Mouse (Mus musculus): ENCODE data around the gene Lims1. TPM values are rescaled to one million over a fixed set of nuclear protein-coding genes. Genes with fewer than 3 reads are reported as not detected.

The Lims1 gene
- total RNA-seq, 2 experiments from 2014 or later = 37.5 to 41.0 TPM

DNA sequence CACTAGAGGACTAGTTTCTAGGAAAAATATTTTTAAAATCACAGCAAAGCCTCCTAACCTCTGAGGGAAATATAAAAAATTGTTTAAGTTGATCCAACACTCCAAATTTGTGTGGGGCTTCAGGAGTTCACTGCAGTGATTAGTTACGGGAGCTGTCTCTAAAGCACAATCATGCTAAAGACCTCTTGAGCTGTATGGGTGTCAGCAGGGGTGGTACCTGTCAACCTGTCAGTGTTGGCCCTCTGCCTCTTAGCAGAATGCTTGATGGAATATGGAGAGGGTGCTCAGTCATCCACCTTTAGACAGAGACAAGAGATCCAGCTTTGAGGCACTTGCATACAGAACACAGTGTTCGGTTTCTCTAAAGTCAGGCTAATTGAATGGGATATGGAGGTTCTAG lies 60.5 kb downstream of the Lims1 start:
- no peak for DNase-seq

DNA sequence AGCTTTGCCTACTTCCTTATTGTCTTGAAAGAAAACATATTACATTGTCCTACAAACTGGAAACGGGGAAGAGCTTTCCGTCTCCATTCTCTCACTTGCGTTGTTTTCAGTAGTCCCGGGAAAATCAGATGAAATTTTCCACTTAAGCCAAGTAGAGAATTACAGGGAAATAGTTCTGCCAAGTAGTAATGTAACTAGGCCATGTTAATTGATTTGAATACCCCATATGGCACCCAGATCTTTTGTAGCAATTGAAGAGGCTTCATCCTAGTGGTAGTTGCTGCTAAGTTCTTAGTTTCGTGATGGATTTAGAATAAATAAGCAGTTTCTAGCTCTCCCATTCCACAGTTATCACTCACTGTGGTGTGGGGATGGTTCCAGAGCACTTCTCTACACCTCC lies 62.4 kb downstream of the Lims1 start:
- no peak for DNase-seq

DNA sequence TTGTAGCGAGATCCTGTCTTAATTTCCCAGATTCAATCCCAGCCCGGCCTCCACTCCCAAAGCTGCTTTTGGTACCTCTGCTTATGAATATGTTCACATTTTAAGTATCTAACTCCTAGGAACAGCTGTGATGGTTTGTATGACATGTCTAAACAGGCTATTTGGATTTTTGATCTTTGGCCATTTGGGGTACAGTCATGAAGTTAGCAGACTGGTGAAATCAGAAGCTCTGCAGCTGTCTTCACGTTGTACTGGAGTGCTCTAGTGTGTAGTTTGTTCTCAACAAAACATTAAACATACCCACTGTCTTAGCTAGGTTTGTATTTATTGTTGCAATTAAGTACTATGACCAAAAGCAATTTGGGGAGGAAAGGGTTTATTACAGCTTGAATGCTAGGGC lies 63.7 kb downstream of the Lims1 start:
- no peak for DNase-seq

DNA sequence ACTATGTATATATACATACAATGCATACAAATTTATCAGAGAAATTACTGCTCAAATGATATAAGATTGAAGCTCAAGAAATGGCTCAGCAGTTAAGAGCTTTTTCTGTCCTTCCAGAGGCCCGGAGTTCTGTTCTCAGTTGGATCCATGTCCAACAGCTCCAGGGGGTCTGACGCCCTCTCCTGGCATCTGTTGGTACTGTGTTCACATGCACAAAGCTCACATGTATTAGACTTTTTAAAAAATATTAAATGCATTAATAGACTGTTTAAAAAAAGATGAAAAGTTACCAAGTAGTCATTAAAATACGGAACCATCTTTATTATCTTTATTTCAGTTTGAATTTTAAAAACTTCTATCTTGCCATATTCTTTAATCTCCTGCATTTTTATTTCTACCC lies 65.4 kb downstream of the Lims1 start:
- no peak for DNase-seq

- DNase-seq = no peak
These were observed 65.9 kb downstream of the Lims1 start for GRCm38 (mm10) chr10:58389151-58389550.

DNA sequence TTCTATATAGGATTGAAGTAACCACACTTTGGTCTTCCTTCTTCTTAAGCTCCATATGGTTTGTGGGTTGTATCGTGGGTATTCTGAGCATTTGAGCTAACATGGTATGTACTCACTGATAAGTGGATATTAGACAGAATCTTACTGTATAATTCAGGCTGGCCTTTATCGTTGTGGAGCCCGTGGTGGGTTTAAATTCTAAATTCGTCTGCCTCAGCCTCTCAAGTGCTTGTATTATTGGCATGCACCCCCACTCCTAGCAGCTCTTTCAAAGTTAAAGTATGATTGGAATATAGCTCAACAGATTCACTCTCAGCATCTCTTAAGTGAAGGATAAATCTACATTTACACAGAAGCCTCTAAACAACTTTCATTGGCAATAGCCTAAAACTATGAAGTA lies 69.2 kb downstream of the Lims1 start:
- no peak for DNase-seq

GRCm38 (mm10) chr10:58393026-58394014 lies 70.1 kb downstream of the Lims1 start:
- DNase-seq = no peak

DNA sequence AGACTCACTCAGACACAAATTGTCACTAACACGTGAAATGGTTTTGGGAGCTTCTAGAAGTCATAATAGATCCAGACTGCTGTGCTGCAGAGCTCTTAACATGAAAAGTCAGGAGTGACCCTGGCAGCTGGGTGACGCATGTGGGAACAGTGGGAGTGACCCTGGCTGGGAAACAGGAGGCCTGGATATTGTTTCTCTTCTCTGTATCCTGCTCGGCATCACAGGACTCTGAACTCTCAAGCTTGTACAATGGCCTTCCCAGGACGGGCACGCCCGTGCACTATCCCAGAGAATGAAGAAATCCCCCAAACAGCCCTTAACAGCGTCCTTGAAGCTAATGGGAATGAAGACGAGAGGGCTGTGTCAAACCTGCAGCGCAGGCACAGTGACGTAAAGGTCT lies 70.9 kb downstream of the Lims1 start:
- peak; percentile 59 for DNase-seq

- no peak for DNase-seq
These were observed 72.0 kb downstream of the Lims1 start for GRCm38 (mm10) chr10:58395315-58395714.

DNA sequence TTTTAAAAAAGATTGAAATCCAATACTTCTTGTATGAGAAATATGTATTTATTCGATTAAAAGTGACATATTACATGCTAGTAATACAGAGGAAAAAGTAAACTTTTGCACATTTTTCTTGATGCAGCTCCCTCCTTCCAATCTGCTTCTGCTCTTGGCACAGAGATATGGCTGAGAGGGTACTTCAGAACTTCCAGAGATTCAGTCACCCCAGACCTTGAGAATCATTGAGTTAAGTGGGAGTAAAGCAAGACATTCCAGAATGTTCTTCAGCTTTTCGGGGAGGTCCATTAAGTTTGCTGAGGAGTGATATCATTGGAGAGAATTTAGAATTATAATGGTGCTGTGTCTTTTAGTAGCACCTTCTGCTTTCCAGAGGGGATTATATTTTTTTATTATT lies 72.5 kb downstream of the Lims1 start:
- no peak for DNase-seq

- DNase-seq = peak; percentile 49
These were observed 73.3 kb downstream of the Lims1 start for GRCm38 (mm10) chr10:58396600-58396999.

DNA sequence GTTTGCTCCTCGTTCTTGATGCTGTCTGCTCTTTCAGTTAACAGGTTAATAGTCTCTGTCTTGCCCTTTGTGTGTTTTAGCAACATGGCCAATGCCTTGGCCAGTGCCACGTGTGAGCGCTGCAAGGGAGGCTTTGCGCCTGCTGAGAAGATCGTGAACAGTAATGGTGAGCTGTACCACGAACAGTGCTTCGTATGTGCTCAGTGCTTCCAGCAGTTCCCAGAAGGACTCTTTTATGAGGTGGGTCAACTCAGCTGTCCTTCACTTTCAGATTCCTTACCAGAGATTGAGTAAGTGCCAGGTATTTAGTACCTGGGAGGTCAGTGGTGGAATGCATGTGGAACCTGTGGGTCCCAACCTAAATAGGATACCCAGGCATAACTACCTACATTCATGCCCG lies 75.7 kb downstream of the Lims1 start:
- no peak for DNase-seq

- no peak for DNase-seq
These were observed 78.6 kb downstream of the Lims1 start for GRCm38 (mm10) chr10:58401838-58402237.

DNA sequence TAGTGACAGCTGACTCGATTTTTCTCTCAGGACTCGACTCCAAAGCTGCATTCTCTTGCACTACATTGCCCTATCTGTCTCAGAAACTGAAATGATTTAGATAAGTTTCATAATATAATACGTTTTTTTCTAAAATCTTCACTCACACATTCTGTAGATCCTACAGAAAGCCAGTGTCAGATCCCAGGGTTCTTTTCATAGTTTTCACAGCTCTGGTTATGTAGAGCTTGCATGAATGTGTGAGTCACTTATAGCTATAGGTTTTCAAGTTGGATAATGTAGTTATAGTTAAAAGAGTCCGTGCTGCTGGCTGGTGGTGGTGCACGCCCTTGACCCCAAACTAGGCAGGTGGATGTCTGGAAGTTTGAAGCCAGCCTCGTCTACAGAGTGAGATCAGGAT lies 81.4 kb downstream of the Lims1 start:
- no peak for DNase-seq

DNA sequence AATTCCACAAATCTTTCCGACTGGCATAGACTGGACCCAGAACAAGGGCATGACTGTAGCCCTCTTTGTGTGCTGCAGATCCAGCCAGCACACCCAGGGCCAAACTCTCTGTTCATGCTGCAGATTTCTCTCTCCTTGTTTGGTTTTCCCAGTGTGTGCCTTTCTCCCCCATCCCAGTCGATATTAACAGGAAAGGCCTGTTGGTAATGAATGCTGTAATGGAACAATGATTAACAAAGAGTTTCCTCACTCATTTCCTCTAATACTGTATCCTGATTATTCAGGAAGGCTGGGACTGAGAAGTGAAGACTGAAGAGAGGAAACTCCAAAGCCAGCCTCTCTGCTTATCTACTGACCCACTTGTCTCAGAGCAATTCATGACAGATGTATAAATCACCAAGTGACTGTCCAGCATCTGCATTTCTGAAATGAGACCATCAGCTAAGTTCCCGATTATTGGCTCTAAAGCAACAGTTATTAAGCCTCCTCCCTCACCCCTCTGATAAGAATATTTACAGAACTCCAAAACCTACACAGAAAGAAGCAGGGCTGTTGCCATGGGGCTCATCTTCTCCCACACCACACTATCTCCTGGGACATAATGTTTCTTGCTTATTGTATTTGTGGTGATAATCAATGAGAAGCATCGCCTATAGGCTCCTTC lies 82.2 kb downstream of the Lims1 start:
- no peak for DNase-seq

- no peak for DNase-seq
These were observed 82.7 kb downstream of the Lims1 start for GRCm38 (mm10) chr10:58405949-58406305.

GRCm38 (mm10) chr10:58412331-58412730 lies 89.1 kb downstream of the Lims1 start:
- no peak for DNase-seq

DNA sequence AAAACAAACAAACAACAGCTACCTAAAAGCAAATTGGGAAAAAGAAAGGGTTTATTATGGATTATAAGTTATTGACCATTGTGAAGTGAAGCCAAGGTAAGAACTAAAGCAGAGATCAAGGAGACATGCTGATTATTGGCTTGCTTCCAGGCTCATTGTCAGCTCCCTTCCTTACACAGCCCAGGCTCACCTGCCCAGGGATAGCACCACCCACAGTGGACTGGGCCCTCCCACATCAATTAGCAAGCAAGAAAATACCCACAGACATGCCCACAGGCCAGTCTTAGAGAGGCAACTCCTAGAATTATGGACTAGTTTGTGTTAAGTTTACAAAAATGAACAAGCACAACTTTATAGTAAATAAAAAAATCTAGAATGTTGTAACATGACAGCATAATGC lies 89.6 kb downstream of the Lims1 start:
- no peak for DNase-seq

- DNase-seq = no peak
These were observed 93.4 kb downstream of the Lims1 start for GRCm38 (mm10) chr10:58416702-58417101.

DNA sequence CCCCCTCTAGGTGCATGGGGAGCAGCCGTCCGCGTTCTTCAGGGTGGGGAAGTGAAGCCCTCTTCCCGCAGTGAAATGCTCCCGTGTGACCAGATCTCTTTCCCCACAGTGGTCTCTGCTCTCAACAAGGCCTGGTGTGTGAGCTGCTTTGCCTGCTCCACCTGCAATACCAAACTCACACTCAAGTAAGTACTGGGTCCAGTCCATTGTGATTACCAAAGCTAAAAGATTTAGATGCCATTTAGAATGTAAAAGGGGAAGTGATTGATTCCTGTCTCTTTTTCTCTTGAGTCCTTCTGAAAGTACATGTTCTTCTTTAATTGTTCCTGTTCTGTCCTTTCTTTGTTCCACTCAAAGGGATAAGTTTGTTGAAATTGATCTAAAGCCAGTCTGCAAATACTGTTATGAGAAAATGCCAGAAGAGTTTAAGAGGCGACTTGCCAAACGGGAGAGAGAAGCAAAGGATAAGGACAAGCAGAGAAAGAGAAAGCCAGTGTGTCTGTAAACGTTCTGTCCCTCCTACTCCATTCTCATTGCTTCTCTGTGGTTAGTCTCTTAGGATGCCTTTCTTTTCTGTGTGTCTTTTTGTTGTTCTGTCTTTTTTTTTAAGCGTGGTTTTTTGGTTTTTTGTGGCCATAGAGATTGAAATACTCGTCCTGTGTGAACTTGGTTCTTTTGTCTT lies 95.2 kb downstream of the Lims1 start:
- DNase-seq = no peak

GRCm38 (mm10) chr10:58427930-58428329 lies 104.7 kb downstream of the Lims1 start:
- DNase-seq = no peak

DNA sequence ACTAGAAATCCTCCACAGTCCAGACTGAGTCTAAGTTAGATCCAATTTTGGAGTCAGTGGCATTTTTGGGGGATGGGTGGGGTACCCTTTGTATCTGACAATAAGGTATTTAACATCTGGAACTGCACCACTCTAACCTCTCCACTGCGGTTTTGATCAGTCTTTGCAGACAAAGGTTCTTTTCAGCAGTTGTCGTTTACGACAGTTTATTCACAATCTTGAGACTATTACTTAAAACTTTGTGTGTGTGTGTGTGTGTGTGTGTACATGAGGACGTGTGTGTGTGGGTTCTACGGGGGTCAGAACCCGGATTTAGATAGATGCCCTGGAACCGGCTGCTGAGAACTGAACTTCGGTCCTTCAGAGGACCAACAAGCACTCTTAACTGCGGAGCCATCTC lies 122.6 kb downstream of the Lims1 start:
- no peak for DNase-seq

Measured in gastrocnemius, postnatal 25 days (tissue).